Mouse (Mus musculus): ENCODE results near the gene Ube2q1.

DNA sequence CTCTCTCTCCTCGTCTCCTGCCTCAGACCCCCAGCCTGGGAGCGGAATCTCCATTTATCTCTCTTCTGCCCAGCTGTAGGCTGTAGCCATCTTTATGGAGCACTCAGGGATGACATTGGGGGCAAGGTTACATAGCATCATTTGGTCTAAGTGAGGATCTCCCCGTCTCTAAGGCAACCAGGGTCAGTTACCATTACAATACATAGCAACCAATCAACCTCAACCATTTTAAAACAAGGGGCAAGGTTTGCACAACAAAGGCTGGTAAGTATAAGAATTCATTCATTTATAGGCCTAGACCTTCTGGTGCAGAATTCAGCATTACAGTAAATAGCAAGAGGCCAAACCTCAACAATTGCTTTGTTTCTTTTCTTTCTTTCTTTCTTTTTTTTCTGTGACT is 52.9 kb downstream of the Ube2q1 start:
- TF ChIP-seq POLR2A (IDR thresholded peaks at IDR 0.05; ENCODE audit: borderline replicate concordance, extremely low read depth, insufficient read depth, insufficient read length, poor library complexity, severe bottlenecking) (no peak), CTCF (IDR thresholded peaks at IDR 0.05; ENCODE audit: borderline replicate concordance, extremely low read depth, insufficient read depth, insufficient read length) (no peak)
